Comparison of ENCODE assay signal across 33 mouse cellular contexts in the genomic region with DNA sequence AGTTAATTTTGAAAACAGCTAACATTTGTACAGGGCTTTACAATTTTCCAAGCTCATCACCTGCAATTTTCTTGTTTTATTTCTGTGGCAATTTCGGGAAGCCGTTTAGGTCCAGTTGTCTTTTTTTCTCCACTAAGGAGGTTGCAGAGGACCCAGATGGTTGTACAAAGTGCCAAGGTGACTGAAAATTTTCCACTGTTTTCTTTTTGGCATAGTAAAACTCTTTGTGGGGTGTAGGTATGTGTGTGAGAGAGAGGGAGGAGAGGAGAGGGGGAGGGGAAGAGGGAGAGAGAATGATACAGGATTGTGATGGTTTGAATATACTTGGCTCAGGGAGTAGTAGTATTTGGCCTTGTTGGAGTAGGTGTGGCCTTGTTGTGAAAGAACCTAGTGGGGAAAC.
"Had no signal": no experiment of that assay in that cellular context is flagged by ENCODE, and none has a peak within 500 bp of the region (broad histone marks: within the 10 kb centered on the region; RNA-seq: fewer than 3 reads in every experiment).

No protein-coding gene starts in this region.

- H3K36me3 ChIP-seq: heart, embryonic 13.5 days; heart, embryonic 15.5 days; hindbrain, embryonic 10.5 days; hindbrain, embryonic 12.5 days; hindbrain, embryonic 13.5 days; hindbrain, embryonic 15.5 days; intestine, embryonic 15.5 days; kidney, embryonic 15.5 days had no signal

- H3K27me3 ChIP-seq: heart, embryonic 15.5 days; hindbrain, embryonic 12.5 days; hindbrain, embryonic 13.5 days; hindbrain, embryonic 15.5 days; intestine, embryonic 15.5 days; kidney, embryonic 15.5 days had no signal

- ATAC-seq: hindbrain, embryonic 16.5 days; hindbrain, postnatal 0 days; inflammation-experienced regulatory T-cells, adult 6 months; intestine, embryonic 15.5 days; intestine, embryonic 16.5 days; intestine, postnatal 0 days had no signal

- H3K4me3 ChIP-seq: heart, embryonic 13.5 days; heart, embryonic 15.5 days; hindbrain, embryonic 10.5 days; hindbrain, embryonic 12.5 days; hindbrain, embryonic 13.5 days; hindbrain, embryonic 15.5 days; intestine, embryonic 15.5 days; kidney, embryonic 15.5 days; layer of hippocampus, adult 2 months; left cerebral cortex, adult 2 months had no signal

- H3K9me3 ChIP-seq: heart, embryonic 13.5 days; heart, embryonic 15.5 days; hindbrain, embryonic 10.5 days; hindbrain, embryonic 12.5 days; hindbrain, embryonic 13.5 days; hindbrain, embryonic 15.5 days; intestine, embryonic 15.5 days; kidney, embryonic 15.5 days had no signal

- H3K27ac ChIP-seq: heart, embryonic 13.5 days; heart, embryonic 15.5 days; hindbrain, embryonic 10.5 days; hindbrain, embryonic 12.5 days; hindbrain, embryonic 13.5 days; hindbrain, embryonic 14.5 days; hindbrain, embryonic 15.5 days; hindbrain, postnatal 0 days; intestine, embryonic 15.5 days; kidney, embryonic 15.5 days; kidney, postnatal 0 days; layer of hippocampus, adult 2 months; left cerebral cortex, adult 2 months had no signal

- H3K4me1 ChIP-seq: heart, embryonic 13.5 days; heart, embryonic 15.5 days; hindbrain, embryonic 10.5 days; hindbrain, embryonic 12.5 days; hindbrain, embryonic 13.5 days; hindbrain, embryonic 15.5 days; intestine, embryonic 15.5 days; kidney, embryonic 15.5 days had no signal

- H3K9ac ChIP-seq: heart, embryonic 13.5 days; heart, embryonic 15.5 days; hindbrain, embryonic 12.5 days; hindbrain, embryonic 13.5 days; hindbrain, embryonic 14.5 days; hindbrain, embryonic 15.5 days; intestine, embryonic 15.5 days; kidney, embryonic 15.5 days had no signal

- H3K4me2 ChIP-seq: heart, embryonic 13.5 days; heart, embryonic 15.5 days; hindbrain, embryonic 12.5 days; hindbrain, embryonic 13.5 days; hindbrain, embryonic 14.5 days; hindbrain, embryonic 15.5 days; intestine, embryonic 15.5 days; kidney, embryonic 15.5 days had no signal

- DNase-seq: heart, postnatal 10 days; heart, postnatal 14 days; heart, postnatal 36 days; heart, postnatal 4 days; kidney, adult 11 months; kidney, adult 18-20 months; kidney, adult 2 months; kidney, adult 8-10 months; kidney, adult 9 months; kidney, postnatal 10 days; kidney, postnatal 14 days; kidney, postnatal 25 days; kidney, postnatal 36 days; kidney, postnatal 4 days; layer of hippocampus, adult 9-11 months; layer of hippocampus, postnatal 36 days had no signal
